ENCODE assay signal across 13 mouse cellular contexts in genomic region chr10:42672798-42673197, GRCm38 (mm10).
"Had no signal": no experiment of that assay in that cellular context is flagged by ENCODE, and none has a peak within 500 bp of the region (broad histone marks: within the 10 kb centered on the region; RNA-seq: fewer than 3 reads in every experiment).

No protein-coding gene starts in this region.

- H3K36me3 ChIP-seq: limb, embryonic 12.5 days; limb, embryonic 15.5 days; midbrain, embryonic 13.5 days had no signal

- H3K4me1 ChIP-seq: limb, embryonic 12.5 days; limb, embryonic 15.5 days; midbrain, embryonic 13.5 days had no signal

- H3K9me3 ChIP-seq: limb, embryonic 15.5 days had no signal

- H3K9ac ChIP-seq: limb, embryonic 12.5 days; limb, embryonic 15.5 days; liver, embryonic 14.5 days; liver, postnatal 0 days; lung, embryonic 14.5 days; midbrain, embryonic 13.5 days had no signal

- H3K4me3 ChIP-seq: limb, embryonic 12.5 days; limb, embryonic 15.5 days; midbrain, embryonic 13.5 days had no signal

- H3K27me3 ChIP-seq: limb, embryonic 12.5 days; limb, embryonic 15.5 days; midbrain, embryonic 13.5 days had no signal

- H3K4me2 ChIP-seq: limb, embryonic 12.5 days; limb, embryonic 15.5 days; liver, embryonic 11.5 days; lung, embryonic 14.5 days; midbrain, embryonic 13.5 days had no signal

- DNase-seq: kidney, adult 2 months; kidney, postnatal 25 days; left cerebral cortex, postnatal 4 days; liver, postnatal 0 days; lung, embryonic 14.5 days had no signal

- ATAC-seq: liver, postnatal 0 days; lung, postnatal 0 days; midbrain, embryonic 13.5 days had no signal

- H3K27ac ChIP-seq: kidney, postnatal 0 days; limb, embryonic 12.5 days; limb, embryonic 15.5 days; liver, embryonic 14.5 days; macrophage; midbrain, embryonic 13.5 days had no signal
